Mouse (Mus musculus) hematopoietic stem cell, adult 5-6 weeks (primary cell): Measurements from ENCODE around the gene Igf2bp3. TPM values are rescaled to one million over a fixed set of nuclear protein-coding genes. Genes with fewer than 3 reads are reported as not detected.

Experiments used
- ATAC-seq, 2 experiments: fragments of 125-278 bp in 1 of 2; replicated peaks in 1 of 2; 2 replicates each; pipeline ENCODE4 v1.8.0; 2016 to 2017; ENCODE audit warnings: inconsistent platforms in 2 of 2, mild to moderate bottlenecking in 2 of 2, moderate number of reproducible peaks in 2 of 2, low read depth in 1 of 2, moderate TSS enrichment in 1 of 2; ENCODE audit not compliant: low FRiP score in 2 of 2, poor library complexity in 2 of 2, severe bottlenecking in 2 of 2, insufficient read depth in 1 of 2, low TSS enrichment in 1 of 2
- total RNA-seq: library from RNA; stranded (forward); fragments of 172-1452, 232-1000 nt; gene quantifications from 2 replicates; pipeline ENCODE4 v1.2.3, GENCODE M21; 2017

Gene Igf2bp3
- total RNA-seq, 1 experiment from 2014 or later = 0.25 TPM

- no peak for ATAC-seq
Observed at GRCm38 (mm10) chr6:49224923-49225727, 10.4 kb upstream of the Igf2bp3 start.

- ATAC-seq = no peak
Observed at GRCm38 (mm10) chr6:49221906-49222305, 7.1 kb upstream of the Igf2bp3 start.

- ATAC-seq = no peak
Observed at GRCm38 (mm10) chr6:49219920-49220604, 5.3 kb upstream of the Igf2bp3 start.

GRCm38 (mm10) chr6:49219001-49219560 lies 4.3 kb upstream of the Igf2bp3 start:
- no peak for ATAC-seq

- ATAC-seq = no peak
Observed at GRCm38 (mm10) chr6:49218275-49218802, 3.6 kb upstream of the Igf2bp3 start.

- peak; percentile 15 to 54; a peak in 3 of 4 replicates for ATAC-seq
Observed at GRCm38 (mm10) chr6:49217581-49218274, 3.0 kb upstream of the Igf2bp3 start.

- ATAC-seq = no peak
Observed at GRCm38 (mm10) chr6:49216811-49217542, 2.2 kb upstream of the Igf2bp3 start.

- ATAC-seq = no peak
Observed at GRCm38 (mm10) chr6:49215748-49216585, 1.2 kb upstream of the Igf2bp3 start.

- no peak for ATAC-seq
Observed at GRCm38 (mm10) chr6:49214086-49214927, 450 bp downstream of the Igf2bp3 start.

GRCm38 (mm10) chr6:49213581-49214085 lies 1.1 kb downstream of the Igf2bp3 start:
- ATAC-seq = no peak

- ATAC-seq = no peak
Observed at GRCm38 (mm10) chr6:49212931-49213580, 1.7 kb downstream of the Igf2bp3 start.

- no peak for ATAC-seq
Observed at GRCm38 (mm10) chr6:49212141-49212540, 2.6 kb downstream of the Igf2bp3 start.

- no peak for ATAC-seq
Observed at GRCm38 (mm10) chr6:49211596-49211995, 3.2 kb downstream of the Igf2bp3 start.

- no peak for ATAC-seq
Observed at GRCm38 (mm10) chr6:49209881-49210854, 4.6 kb downstream of the Igf2bp3 start.
